Mouse (Mus musculus): ENCODE measurements around the gene Smarca5.

Gene Smarca5

GRCm38 (mm10) chr8:80739155-80739924, at the start of gene Smarca5:
Gene Smarca5, minus strand, starts transcription at chr8:80739497.
- WGBS = 2% methylated on average over 91 of the region's 91 CpGs

GRCm38 (mm10) chr8:80784559-80784958, 45.3 kb upstream of the Smarca5 start:
- 89% methylated on average over 9 of the region's 9 CpGs for WGBS

GRCm38 (mm10) chr8:80783271-80783670, 44.0 kb upstream of the Smarca5 start:
- 96% methylated on average over 4 of the region's 4 CpGs for WGBS

- WGBS = 54% methylated on average over 10 of the region's 10 CpGs
Observed at GRCm38 (mm10) chr8:80781338-80781737, 42.0 kb upstream of the Smarca5 start.

GRCm38 (mm10) chr8:80780271-80780670, 41.0 kb upstream of the Smarca5 start:
- 93% methylated on average over 4 of the region's 4 CpGs for WGBS

- WGBS = 71% methylated on average over 8 of the region's 8 CpGs
Observed at GRCm38 (mm10) chr8:80776436-80776835, 37.1 kb upstream of the Smarca5 start.

- 70% methylated on average over 4 of the region's 4 CpGs for WGBS
Observed at GRCm38 (mm10) chr8:80772732-80773460, 33.6 kb upstream of the Smarca5 start.

- 92% methylated on average over 6 of the region's 6 CpGs for WGBS
Observed at GRCm38 (mm10) chr8:80768451-80768850, 29.2 kb upstream of the Smarca5 start.

GRCm38 (mm10) chr8:80753017-80753715, 13.9 kb upstream of the Smarca5 start:
- WGBS = 30% methylated on average over 9 of the region's 9 CpGs

- WGBS = 73% methylated on average over 7 of the region's 7 CpGs
Observed at GRCm38 (mm10) chr8:80752429-80752828, 13.1 kb upstream of the Smarca5 start.

- 89% methylated on average over 4 of the region's 4 CpGs for WGBS
Observed at GRCm38 (mm10) chr8:80749091-80749490, 9.8 kb upstream of the Smarca5 start.

- WGBS = 4% methylated on average over 14 of the region's 14 CpGs
Observed at GRCm38 (mm10) chr8:80739932-80740331, 635 bp upstream of the Smarca5 start.

GRCm38 (mm10) chr8:80738388-80739154, 726 bp downstream of the Smarca5 start:
- under 1% methylated on average over 84 of the region's 84 CpGs for WGBS

- under 1% methylated on average over 5 of the region's 5 CpGs for WGBS
Observed at GRCm38 (mm10) chr8:80738046-80738387, 1.3 kb downstream of the Smarca5 start.

- 80% methylated on average over 1 of the region's 1 CpGs for WGBS
Observed at GRCm38 (mm10) chr8:80714461-80714860, 24.8 kb downstream of the Smarca5 start.

GRCm38 (mm10) chr8:80710670-80711400, 28.5 kb downstream of the Smarca5 start:
- WGBS = 41% methylated on average over 4 of the region's 4 CpGs

- 56% methylated on average over 4 of the region's 4 CpGs for WGBS
Observed at GRCm38 (mm10) chr8:80688141-80688540, 51.2 kb downstream of the Smarca5 start.

GRCm38 (mm10) chr8:80683756-80684335, 55.5 kb downstream of the Smarca5 start:
- WGBS = 77% methylated on average over 5 of the region's 5 CpGs

GRCm38 (mm10) chr8:80682594-80682993, 56.7 kb downstream of the Smarca5 start:
- 89% methylated on average over 5 of the region's 5 CpGs for WGBS

- 80% methylated on average over 17 of the region's 17 CpGs for WGBS
Observed at GRCm38 (mm10) chr8:80669277-80669901, 69.9 kb downstream of the Smarca5 start.

Data from cerebral cortex, adult 2 months (tissue).